Mouse (Mus musculus) left cerebral cortex, adult 8-10 months (tissue): ENCODE measurements around the gene Hist1h2bc. TPM values are rescaled to one million over a fixed set of nuclear protein-coding genes. Genes with fewer than 3 reads are reported as not detected.

Experiments used
- DNase-seq, 2 experiments: peaks; one replicate each; pipeline ENCODE4 v3.0.0; 2022; ENCODE audit warnings: low spot score in 2 of 2
- microRNA-seq, 2 experiments: library from miRNA; unstranded; fragments of <30 nt; microRNA quantifications; one replicate each; pipeline ENCODE4 v1.2.0; 2022
- total RNA-seq, 4 experiments: library from RNA; stranded (reverse); gene quantifications; 2 replicates each; pipeline ENCODE4 v1.2.4; 2022

Hist1h2bc gene
- total RNA-seq, 4 experiments from 2014 or later: 26.9 to 40.2 (median 30.0) TPM

DNA sequence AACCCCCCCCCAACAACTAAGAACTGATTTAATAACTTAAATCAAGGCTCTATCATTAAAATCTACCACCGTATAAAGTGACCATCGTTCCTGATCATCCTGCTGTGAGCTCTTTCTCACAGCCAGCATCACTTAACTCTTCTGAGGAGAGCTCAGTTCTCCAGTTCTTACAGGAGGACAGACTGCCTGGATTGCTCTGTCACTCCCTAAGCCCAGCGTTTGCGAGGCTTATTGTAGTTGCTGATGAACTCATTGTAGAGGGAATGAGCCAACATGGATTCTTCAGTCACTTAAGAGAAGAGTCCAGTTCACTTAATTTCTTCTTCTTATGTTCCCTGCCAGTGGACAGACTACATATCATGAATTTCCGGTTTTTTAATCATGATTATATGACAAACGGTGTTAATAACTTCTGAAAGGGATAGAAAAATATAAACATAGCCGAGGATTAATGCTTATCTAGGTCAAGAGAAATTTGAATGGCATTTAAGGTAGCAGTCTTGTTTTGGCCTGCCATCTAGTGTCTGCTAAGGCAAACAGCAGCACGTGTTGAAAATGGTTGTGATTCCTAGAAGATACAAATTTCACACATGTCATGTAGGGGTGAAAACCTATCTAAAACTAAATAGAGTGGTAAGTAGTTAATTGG is 48.3 kb downstream of the Hist1h2bc start:
- DNase-seq: no peak

DNA sequence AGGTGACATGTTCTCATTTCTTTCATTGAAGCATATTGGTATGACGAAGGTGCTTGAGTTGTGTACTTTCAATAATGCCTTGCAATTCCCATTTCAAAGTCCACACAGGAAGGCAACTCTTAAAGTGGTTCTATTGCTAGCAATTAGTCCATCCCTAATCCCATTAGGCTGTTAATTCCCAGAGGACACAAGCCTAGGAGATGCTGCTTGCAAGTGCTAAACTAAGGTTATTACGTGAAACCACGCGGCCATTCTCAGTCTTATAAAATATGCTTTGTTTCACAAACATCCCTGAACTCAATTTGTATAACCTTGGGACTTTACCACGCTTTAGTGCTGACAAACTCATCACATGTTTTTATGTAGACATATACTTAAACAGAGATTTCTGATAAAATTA is 53.1 kb downstream of the Hist1h2bc start:
- no peak for DNase-seq

DNA sequence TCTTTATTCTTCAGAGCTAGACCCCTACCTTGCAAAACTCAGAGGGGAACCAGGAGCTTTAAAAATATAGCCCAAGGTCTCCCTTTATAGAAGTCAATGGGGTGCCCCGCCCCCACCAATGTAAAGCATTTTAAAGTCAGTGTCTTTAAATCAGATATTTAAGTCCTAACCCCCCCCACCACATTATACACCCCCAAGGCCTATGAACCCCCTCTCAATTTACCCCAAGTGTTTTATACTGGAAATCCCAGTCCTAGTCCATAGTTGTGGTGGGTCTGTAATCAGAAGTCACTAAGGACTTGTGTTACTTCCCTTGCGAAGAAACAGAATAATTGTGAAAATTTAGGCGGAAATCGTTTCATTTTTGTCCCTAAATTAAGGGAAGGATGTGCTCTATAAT is 54.0 kb downstream of the Hist1h2bc start:
- no peak for DNase-seq

DNA sequence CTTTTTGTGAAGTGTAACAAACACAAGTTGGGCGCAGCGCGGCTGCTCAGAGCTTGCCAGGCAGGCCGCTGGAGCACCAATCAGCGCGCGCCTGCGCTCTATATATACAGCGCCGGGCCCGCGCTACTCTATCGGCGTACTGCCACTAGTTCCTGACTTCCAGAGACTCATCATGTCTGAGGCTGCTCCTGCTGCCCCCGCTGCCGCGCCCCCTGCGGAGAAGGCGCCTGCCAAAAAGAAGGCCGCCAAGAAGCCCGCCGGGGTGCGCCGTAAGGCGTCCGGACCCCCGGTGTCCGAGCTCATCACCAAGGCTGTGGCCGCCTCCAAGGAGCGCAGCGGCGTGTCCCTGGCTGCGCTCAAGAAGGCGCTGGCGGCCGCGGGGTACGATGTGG is 54.7 kb downstream of the Hist1h2bc start, which contains the start of gene Hist1h1c:
Gene Hist1h1c (plus strand): TSS at position 132 of the 392 bp plus-strand sequence.
- peak; percentile 83 to 85 for DNase-seq

DNA sequence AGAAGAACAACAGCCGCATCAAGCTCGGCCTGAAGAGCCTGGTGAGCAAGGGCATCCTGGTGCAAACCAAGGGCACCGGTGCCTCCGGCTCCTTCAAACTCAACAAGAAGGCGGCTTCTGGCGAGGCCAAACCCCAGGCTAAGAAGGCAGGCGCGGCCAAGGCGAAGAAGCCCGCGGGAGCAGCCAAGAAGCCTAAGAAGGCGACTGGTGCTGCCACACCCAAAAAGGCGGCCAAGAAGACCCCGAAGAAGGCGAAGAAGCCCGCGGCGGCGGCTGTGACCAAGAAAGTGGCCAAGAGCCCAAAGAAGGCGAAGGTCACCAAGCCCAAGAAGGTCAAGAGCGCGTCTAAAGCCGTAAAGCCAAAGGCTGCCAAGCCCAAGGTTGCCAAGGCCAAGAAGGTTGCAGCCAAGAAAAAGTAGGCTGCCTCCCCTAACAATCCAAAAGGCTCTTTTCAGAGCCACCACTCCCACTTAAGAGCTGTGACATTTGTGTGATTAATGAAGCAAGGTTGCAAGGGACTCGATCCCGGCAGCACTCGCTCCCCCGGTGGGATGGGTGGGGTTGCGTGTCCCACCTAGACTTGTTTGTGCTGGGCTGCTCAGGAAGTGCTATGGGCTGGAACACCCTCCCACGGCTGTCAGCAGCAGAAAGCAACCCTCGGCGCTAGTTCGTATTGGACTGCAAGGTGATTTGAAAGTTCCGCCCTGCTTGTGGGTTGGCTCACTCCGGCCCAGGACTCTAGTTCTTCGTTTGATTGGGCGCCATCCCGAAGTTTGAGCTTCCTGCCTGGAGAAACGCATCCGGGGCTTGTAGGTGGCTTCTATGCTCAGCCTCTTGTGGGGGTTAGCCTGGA is 55.3 kb downstream of the Hist1h2bc start:
- peak; percentile 80 to 97 for DNase-seq

DNA sequence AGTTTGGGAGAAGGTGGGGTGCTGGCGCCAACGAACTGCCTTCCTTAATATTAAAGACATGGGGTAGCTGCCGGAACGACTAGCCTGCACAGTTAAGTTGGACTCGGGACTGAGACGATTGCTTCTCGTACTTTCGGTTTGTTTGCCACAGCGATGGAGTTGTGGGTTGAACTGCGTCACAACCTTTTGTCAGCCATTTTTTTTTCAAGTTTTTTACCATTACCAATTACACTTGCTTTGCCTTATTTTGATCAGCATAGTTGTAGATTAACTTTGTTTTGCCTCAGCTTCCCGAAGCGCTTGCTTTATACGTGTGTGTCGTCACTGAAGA is 55.9 kb downstream of the Hist1h2bc start:
- no peak for DNase-seq

DNA sequence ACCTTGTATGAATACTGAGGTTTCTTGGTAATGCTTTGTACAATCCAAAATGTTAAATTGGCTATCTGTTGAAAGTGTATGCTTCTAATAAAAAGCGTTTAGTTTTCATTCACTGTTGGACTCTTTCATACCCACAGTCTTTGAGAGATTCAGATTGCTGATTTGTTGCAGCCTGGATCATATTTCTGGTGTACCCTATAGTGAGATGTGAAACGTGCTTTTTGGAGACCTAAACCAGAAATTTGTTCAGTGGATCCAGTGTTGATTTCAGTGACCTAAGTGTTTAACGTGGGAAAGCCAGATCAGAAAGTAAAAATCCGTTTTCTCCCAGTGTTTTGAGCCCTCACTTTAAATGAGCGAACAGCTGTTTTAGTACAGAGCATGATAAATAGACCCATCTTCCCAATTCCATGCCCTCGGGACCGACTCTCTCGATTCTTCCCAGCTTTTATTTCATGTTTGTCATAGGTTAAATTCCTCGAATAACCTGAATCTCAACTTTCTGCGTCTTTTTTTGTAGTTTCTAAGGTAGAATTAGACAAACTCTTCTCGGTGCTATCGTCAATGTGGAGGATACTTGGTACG is 56.3 kb downstream of the Hist1h2bc start:
- DNase-seq: no peak

DNA sequence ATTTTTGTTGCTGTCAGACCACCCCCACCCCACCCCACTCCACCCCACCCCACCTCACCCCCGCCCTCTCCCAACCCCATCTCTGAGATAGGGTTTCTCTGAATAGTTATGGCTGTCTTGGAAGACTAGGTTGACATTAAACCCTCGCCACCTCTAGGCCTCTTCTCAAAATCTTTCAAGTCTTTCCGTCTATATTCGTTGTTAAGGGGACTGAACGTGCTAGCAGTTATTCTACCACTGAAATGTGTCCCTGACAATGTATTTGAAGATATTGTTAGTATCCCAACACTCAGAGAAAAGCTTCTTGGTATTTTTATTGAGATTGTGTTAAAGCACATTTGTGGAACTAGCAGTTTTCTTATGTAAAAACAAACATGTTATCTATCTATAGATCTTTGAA is 56.9 kb downstream of the Hist1h2bc start:
- DNase-seq: no peak

DNA sequence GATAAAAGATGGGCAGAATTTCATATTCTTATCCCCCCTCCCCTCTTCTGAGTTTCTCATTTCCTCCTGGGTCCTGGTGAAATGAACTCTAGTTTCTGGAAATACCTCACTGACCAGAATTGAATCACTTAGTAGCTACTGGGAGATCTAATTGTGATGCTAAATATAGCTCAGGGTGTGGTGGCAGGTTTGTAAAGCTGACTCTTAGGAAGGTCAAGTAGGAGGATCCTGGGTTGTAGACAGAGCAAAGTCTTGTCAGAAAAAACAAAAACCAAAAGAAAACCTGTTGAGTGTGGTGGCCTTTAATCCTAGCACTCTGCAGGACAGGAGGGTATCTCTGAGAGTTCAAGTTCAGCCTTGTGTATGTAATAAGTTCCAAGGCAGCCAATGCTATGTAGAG is 58.0 kb downstream of the Hist1h2bc start:
- DNase-seq: no peak

Small RNAs within 50 kb of the gene (microRNA-seq; reads per million reads assigned to microRNA genes)
- gene Gm44350: 0 reads per million in 2 experiments

Other genes with a start within 250 kb of the Hist1h2bc start
- under 1 TPM in 2 of 4 experiments, not detected in 2; 0.09 to 0.13 TPM for gene Btn1a1, start 218.3 kb upstream of the Hist1h2bc start, total RNA-seq
- 1 to 10 TPM in 2 of 4 experiments, under 1 TPM in 2; 0.63 to 1.1 (median 0.99) TPM for gene Btn2a2, start 195.3 kb upstream of the Hist1h2bc start, total RNA-seq
- 100 to 1,000 TPM; 263 to 358 (median 294) TPM for gene Hist1h4h, start 153.1 kb upstream of the Hist1h2bc start, total RNA-seq
- gene Hist1h2af, start 150.3 kb upstream of the Hist1h2bc start, total RNA-seq: 10 to 100 TPM in 1 of 4 experiments, 1 to 10 TPM in 2, not detected in 1; 1.7 to 10.6 (median 3.0) TPM
- gene Hist1h3g, start 148.8 kb upstream of the Hist1h2bc start, total RNA-seq: 1 to 10 TPM; 3.7 to 6.0 (median 4.2) TPM
- 1 to 10 TPM in 2 of 4 experiments, under 1 TPM in 2; 0.84 to 1.6 (median 0.98) TPM for gene Hist1h2bh, start 140.8 kb upstream of the Hist1h2bc start, total RNA-seq
- 10 to 100 TPM; 15.3 to 21.8 (median 16.6) TPM for gene Hist1h3f, start 140.1 kb upstream of the Hist1h2bc start, total RNA-seq
- 100 to 1,000 TPM; 153 to 191 (median 171) TPM for gene Hist1h4f, start 132.6 kb upstream of the Hist1h2bc start, total RNA-seq
- 1 to 10 TPM; 3.4 to 4.2 (median 3.5) TPM for gene Hist1h1d, start 130.9 kb upstream of the Hist1h2bc start, total RNA-seq
- 10 to 100 TPM; 43.6 to 61.8 (median 54.4) TPM for gene Hist1h3e, start 121.8 kb upstream of the Hist1h2bc start, total RNA-seq
- gene Hist1h2ae, start 113.0 kb upstream of the Hist1h2bc start, total RNA-seq: 1 to 10 TPM; 3.0 to 5.2 (median 4.7) TPM
- 10 to 100 TPM; 60.3 to 72.4 (median 70.0) TPM for gene Hist1h2bg, start 112.8 kb upstream of the Hist1h2bc start, total RNA-seq
- gene Hist1h2bf, start 110.0 kb upstream of the Hist1h2bc start, total RNA-seq: 10 to 100 TPM; 23.0 to 26.4 (median 24.2) TPM
- 1 to 10 TPM; 1.3 to 6.6 (median 3.8) TPM for gene Hist1h2ad, start 109.8 kb upstream of the Hist1h2bc start, total RNA-seq
- gene Hist1h3d, start 108.4 kb upstream of the Hist1h2bc start, total RNA-seq: 10 to 100 TPM in 2 of 4 experiments, 1 to 10 TPM in 2; 8.9 to 11.8 (median 10.0) TPM
- 100 to 1,000 TPM; 126 to 155 (median 139) TPM for gene Hist1h4d, start 102.6 kb upstream of the Hist1h2bc start, total RNA-seq
- gene Hist1h2be, start 63.1 kb upstream of the Hist1h2bc start, total RNA-seq: 1 to 10 TPM; 5.5 to 9.6 (median 7.2) TPM
- gene Hist1h1e, start 61.6 kb upstream of the Hist1h2bc start, total RNA-seq: 10 to 100 TPM; 61.9 to 65.4 (median 62.5) TPM
- 1 to 10 TPM; 1.4 to 2.3 (median 1.9) TPM for gene Hist1h2ac, start 251 bp upstream of the Hist1h2bc start, total RNA-seq
- under 1 TPM in 1 of 4 experiments, not detected in 3; 0.41 TPM for gene Hist1h1t, start 11.6 kb downstream of the Hist1h2bc start, total RNA-seq
- 100 to 1,000 TPM in 2 of 4 experiments, 10 to 100 TPM in 2; 87.8 to 116 (median 99.2) TPM for gene Hist1h4c, start 14.3 kb downstream of the Hist1h2bc start, total RNA-seq
- 1 to 10 TPM; 3.4 to 7.7 (median 4.6) TPM for gene Hfe, start 26.7 kb downstream of the Hist1h2bc start, total RNA-seq
- 10 to 100 TPM; 69.7 to 80.4 (median 72.8) TPM for gene Hist1h1c, start 54.6 kb downstream of the Hist1h2bc start, total RNA-seq
- 1 to 10 TPM; 1.1 to 3.3 (median 2.8) TPM for gene Hist1h3c, start 61.4 kb downstream of the Hist1h2bc start, total RNA-seq
- gene Hist1h2bb, start 62.5 kb downstream of the Hist1h2bc start, total RNA-seq: 10 to 100 TPM; 12.3 to 18.8 (median 16.3) TPM
- gene Hist1h2ab, start 66.9 kb downstream of the Hist1h2bc start, total RNA-seq: 10 to 100 TPM; 18.4 to 30.4 (median 21.0) TPM
- gene Hist1h3b, start 68.1 kb downstream of the Hist1h2bc start, total RNA-seq: 10 to 100 TPM in 1 of 4 experiments, 1 to 10 TPM in 3; 5.3 to 12.2 (median 8.1) TPM
- gene Hist1h4b, start 72.8 kb downstream of the Hist1h2bc start, total RNA-seq: 10 to 100 TPM; 53.3 to 70.8 (median 63.3) TPM
- 10 to 100 TPM; 43.4 to 63.5 (median 58.0) TPM for gene Hist1h4a, start 77.0 kb downstream of the Hist1h2bc start, total RNA-seq
- gene Hist1h3a, start 78.2 kb downstream of the Hist1h2bc start, total RNA-seq: 10 to 100 TPM; 33.9 to 55.0 (median 40.9) TPM
- 10 to 100 TPM; 29.7 to 32.8 (median 30.7) TPM for gene Hist1h1a, start 79.5 kb downstream of the Hist1h2bc start, total RNA-seq
- not detected for gene Trim38, start 85.7 kb downstream of the Hist1h2bc start, total RNA-seq
- not detected for gene Slc17a2, start 122.8 kb downstream of the Hist1h2bc start, total RNA-seq
- under 1 TPM in 1 of 4 experiments, not detected in 3; 0.25 TPM for gene Slc17a3, start 155.2 kb downstream of the Hist1h2bc start, total RNA-seq
- gene Slc17a1, start 183.6 kb downstream of the Hist1h2bc start, total RNA-seq: not detected
- gene Slc17a4, start 230.8 kb downstream of the Hist1h2bc start, total RNA-seq: not detected
- gene Hist1h2ba, start 250.0 kb downstream of the Hist1h2bc start, total RNA-seq: not detected